Mouse (Mus musculus): Measurements from ENCODE around the gene Mettl8.

The Mettl8 gene

GRCm38 (mm10) chr2:70922814-70923213 is 132.6 kb downstream of the Mettl8 start:
- no peak for DNase-seq

GRCm38 (mm10) chr2:70920937-70921596 is 134.3 kb downstream of the Mettl8 start:
- no peak for DNase-seq

- no peak for DNase-seq
Measured at GRCm38 (mm10) chr2:70919913-70920522, 135.4 kb downstream of the Mettl8 start.

GRCm38 (mm10) chr2:70918516-70918915 is 136.9 kb downstream of the Mettl8 start:
- no peak for DNase-seq
